Mouse (Mus musculus) brain, embryonic 18.5 days (tissue): ENCODE measurements around the gene Rad1.
"Not testable (repeated sequence)": the region's sequence is repeated elsewhere in the genome, so short reads cannot be mapped to it uniquely, and the experiment has no call there.

Experiments
- DNase-seq: peaks from one replicate; pipeline ENCODE4 v3.0.0-alpha.2; 2012; ENCODE audit warnings: low read depth, low spot score

Gene Rad1

DNA sequence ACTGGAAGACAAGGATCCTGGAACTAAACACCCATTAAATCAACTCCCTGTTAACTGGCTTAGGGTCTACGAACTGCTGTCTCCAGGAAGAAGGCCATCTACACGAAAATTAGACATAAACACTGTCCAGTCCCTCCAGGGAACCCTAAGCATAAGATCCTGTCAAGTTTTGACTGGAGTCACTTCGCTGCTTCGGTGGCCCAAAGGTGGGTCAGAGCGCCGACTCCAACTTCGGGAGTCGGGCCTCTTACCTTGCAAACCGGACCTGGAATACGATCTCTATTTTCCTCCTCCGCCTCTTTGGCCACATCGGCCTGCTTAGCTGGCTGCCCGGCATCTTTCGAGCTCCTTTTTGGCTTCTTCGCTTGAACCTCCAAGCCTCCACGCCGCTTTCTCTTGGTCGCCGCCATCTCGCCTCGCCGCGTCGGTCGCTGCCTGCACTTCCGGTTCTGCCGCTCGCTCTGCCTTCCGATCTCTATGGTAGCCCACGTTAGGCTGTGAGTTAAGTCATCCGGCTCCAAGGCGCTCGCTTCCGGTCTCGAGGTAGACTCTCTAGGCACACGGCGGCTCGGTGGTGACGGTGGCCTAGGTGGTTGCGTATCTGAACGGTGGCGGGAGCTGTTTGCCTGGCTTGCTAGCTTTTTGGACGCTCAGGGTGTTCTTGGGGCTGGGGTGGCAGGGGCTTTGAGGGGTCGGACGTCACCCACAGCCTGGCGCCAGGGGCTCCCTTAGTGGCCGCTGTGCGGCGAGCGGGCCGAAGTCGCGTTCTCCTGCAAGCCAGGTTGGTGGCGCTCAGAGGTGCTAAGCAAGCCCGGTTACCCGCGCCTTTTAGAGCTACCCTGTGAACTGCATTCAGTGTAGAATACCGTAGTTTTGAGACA lies at the start of gene Rad1, which contains the start of gene Brix1:
Gene Rad1 (plus strand): TSS at position 535 of the 881 bp plus-strand sequence.
Gene Brix1 (minus strand): TSS at position 464 of the 881 bp plus-strand sequence.
- peak; percentile 92 for DNase-seq

GRCm38 (mm10) chr15:10436893-10437292 lies 48.9 kb upstream of the Rad1 start:
- no peak for DNase-seq

DNA sequence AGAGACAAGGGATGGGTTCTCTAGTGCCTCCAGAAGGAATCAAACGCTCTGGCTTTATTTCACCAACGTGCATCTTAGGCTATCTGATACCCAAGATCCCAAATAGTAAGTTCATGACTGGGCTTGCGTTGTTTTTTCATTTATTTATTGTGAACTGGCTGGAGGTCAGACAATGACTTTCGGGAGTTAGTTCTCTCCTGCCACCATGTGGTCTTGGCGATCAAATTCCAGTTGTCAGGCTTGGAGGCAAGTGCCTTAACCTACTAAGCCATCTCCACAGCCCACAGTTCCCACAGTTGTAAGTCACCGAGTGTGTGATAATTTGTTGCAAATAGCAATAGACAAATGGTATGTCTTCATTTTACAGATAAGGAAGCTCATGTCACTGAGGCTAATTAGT lies 45.9 kb upstream of the Rad1 start:
- no peak for DNase-seq

- no peak for DNase-seq
Observed at GRCm38 (mm10) chr15:10441493-10441892, 44.3 kb upstream of the Rad1 start.

- DNase-seq, result no peak
Observed at GRCm38 (mm10) chr15:10442275-10442674, 43.5 kb upstream of the Rad1 start.

GRCm38 (mm10) chr15:10447102-10447501 lies 38.7 kb upstream of the Rad1 start:
- DNase-seq, result no peak

DNA sequence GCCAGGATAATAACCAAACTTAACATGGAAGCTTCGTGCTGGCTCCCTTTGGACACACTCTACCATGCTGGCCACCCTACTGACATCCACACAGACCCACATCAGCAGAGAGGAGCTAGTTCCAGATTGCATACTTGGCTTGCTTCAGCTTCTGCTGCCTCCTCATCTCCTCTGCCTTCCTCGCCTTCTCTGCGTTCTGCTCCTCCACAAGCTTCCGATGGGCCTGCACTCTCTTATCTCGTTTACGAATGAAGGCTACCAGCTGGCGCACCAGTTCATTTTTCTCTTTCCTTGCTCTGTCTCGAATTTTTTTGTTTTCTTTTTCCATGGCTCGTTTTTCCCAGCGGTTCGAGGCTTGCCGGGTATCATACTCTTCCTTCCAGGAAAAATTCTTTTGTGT lies 24.8 kb upstream of the Rad1 start:
- no peak for DNase-seq

GRCm38 (mm10) chr15:10463555-10463954 lies 22.3 kb upstream of the Rad1 start:
- DNase-seq, result no peak

DNA sequence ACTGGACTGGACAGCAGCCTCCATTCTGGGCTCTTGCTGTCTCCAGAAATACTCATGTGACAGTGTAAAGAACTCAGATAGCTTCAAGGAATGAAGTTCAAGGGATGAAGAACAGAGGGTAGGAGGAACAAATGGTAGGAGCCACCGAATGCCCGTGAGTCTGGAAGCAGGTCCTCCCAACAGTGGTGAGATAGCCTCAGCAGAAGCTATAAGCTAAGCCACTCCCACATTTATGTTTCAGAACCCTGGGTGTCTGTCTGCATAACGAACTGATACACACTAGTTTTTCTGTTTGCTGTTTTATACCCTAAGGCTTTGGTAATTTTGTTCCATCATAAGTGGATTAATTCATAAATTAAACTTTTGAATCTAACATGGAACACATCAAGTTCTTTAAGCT lies 21.1 kb upstream of the Rad1 start:
- DNase-seq, result no peak

- DNase-seq, result no peak
Observed at GRCm38 (mm10) chr15:10468761-10469160, 17.1 kb upstream of the Rad1 start.

DNA sequence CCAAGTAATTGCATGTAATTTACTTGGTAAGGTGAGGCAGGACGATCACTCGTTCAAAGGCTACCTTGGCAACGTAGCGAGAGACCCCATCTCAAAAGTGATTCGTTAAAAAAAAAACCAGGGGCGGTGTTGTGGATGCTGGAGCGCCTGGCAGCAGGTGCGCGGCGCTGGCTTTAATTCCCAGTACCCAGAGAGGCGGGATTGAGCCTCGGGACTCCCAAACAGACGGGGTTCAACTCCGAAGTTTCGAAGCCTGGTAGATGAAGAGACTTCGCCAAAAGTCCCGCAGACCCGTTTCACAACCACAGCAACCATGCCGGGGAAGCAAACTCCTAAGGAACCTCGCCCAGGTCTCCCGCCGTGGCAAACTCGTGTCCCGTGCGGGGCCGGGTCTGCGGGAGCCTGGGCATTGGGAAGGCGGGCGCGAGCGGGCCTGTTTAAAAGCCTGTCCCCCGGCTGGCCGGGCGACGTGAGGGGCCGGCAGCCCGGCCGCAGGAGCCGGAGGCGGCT lies 16.1 kb upstream of the Rad1 start:
- no peak for DNase-seq

DNA sequence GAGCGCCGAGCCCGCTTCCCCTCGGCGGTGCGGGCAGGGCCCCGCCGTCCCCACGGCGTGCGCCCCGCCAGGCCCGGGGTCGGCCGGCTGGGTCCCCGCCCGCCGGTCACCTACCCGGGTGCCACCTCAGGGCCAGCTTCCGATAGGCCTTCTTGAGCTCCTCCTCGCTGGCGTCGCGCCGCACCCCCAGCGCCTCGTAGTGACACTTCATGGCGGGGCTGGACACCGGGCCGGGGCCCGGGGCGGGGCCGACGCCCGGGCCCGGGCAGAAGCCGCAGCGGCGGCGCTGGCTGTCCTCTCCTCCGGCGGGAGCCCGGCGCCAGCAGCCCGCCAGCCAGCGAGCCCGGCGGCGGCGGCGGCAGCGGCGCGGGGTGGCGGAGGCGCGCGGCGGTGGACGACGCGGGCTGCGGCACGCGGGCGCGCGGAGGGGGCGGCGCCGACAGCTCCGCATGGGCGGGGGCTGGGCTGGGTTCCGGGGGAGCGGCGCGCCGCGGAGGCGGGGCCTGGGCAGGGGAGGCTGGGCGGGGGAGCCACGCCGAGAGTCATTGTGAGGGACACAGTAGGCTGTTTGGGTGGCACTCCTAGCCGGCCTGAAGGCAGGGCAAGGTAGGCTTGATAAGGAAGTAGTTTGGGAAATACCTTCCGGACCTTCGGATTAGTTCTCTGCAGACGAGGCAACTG lies 15.5 kb upstream of the Rad1 start, which contains the start of gene Dnajc21:
Gene Dnajc21 (minus strand): TSS at position 366 of the 681 bp plus-strand sequence.
- peak; percentile 54 for DNase-seq

DNA sequence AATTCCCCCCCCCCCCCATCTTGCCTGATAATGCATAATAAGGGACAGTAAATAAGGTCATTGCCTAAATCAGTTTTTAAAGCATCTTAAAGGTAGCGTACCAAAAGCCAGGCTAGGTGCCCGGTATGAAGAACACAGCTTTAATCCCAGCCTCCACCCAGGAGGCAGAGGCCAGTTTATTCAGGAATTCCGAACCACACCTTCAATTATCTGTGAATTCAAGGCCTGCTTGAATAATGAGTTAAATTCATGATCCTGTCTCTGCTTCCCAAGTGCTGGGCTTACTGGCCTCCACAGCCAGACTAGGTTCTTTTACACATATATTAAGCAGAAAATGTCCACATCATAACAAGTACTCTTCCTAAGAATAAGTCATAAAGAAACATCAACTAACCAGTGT lies 14.9 kb upstream of the Rad1 start:
- DNase-seq, result no peak

- no peak for DNase-seq
Observed at GRCm38 (mm10) chr15:10486365-10486839, 584 bp downstream of the Rad1 start.

DNA sequence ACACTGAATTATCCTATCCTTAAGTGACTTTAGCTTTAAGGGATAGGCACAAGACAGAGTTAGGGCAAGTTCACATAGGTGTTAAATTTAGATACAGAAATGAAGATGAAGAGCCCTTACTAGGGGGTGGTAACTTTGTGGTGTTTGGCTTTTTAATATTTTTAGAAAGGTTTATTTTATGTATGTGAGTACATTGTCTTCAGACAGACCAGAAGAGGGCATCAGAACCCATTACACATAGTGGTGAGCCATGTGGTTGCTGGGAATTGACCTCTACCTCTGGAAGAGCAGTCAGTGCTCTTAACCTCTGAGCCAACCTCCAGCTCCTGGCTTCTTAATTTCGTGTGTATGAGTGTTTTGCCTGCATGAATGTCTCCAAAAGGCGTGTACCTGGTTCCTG lies 1.4 kb downstream of the Rad1 start:
- DNase-seq, result no peak

DNA sequence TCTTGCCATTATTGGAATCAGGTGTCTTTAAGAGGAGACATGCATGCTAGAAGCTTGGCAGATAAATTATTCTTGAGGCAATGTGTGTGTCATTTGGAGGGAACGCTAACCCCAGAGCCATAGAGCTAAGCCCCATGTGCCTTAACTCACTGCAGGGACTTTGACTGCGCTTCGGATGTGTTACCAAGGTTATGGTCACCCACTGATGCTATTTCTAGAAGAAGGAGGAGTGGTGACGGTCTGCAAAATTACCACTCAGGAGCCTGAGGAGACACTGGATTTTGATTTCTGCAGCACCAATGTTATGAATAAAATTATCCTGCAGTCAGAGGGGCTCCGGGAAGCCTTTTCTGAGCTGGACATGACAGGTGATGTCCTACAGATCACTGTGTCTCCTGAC lies 4.3 kb downstream of the Rad1 start:
- no peak for DNase-seq

GRCm38 (mm10) chr15:10495944-10496343 lies 10.1 kb downstream of the Rad1 start:
- no peak for DNase-seq

GRCm38 (mm10) chr15:10496696-10497095 lies 10.9 kb downstream of the Rad1 start:
- DNase-seq, result not testable (repeated sequence)

DNA sequence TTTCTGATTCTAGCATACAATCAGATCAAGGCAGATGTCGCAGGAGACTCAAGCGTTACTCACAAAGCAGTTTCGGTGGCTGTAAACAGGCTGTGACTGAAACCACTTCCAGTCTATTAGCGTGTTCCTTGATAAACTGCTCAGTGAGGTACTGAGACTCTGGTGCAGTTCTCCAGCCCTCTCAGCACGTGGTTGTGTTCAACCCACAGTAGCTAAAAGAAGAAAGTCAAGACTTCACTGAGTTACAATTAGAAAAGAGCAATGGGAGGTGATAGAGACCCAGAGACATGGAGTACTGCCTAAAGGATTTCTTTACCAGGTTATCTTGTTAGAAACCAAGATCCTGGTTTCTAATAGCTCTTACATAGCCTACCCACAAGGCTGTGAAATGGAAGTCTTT lies 13.8 kb downstream of the Rad1 start:
- no peak for DNase-seq

GRCm38 (mm10) chr15:10500035-10500434 lies 14.2 kb downstream of the Rad1 start:
- no peak for DNase-seq

- no peak for DNase-seq
Observed at GRCm38 (mm10) chr15:10500838-10501719, 15.3 kb downstream of the Rad1 start.
